In genomic region chr11:104302628-104303027, GRCm38 (mm10) we compare ENCODE assay signal across 11 mouse cellular contexts.
A peak's percentile ranks its signal among the peaks of the same experiment; 100 is the strongest.
DNase-seq lines count a peak whose midpoint lies in the region; ATAC-seq lines count a peak whose summit lies in the region.
"Had no signal": no experiment of that assay in that cellular context is flagged by ENCODE, and none has a peak within 500 bp of the region (broad histone marks: within the 10 kb centered on the region; RNA-seq: fewer than 3 reads in every experiment).

No protein-coding gene starts in this region.

- H3K27ac ChIP-seq in heart, embryonic 16.5 days (ENCODE audit: low read length) = no peak overlapping the region
- no peak overlapping the region; the same call in 1 of the 2 replicates for H3K27ac ChIP-seq in lung, embryonic 15.5 days
- H3K27ac ChIP-seq in embryonic facial prominence, embryonic 11.5 days (replicated peaks; ENCODE audit: low read depth, low read length) = no peak overlapping the region
- H3K27ac ChIP-seq in limb, embryonic 15.5 days = no peak overlapping the region
- H3K27ac ChIP-seq: midbrain, embryonic 12.5 days had no signal

- ATAC-seq in heart, embryonic 16.5 days (replicated peaks; ENCODE audit: extremely low read depth, insufficient read depth, low FRiP score) = no peak
- no peak for ATAC-seq in lung, embryonic 15.5 days (ENCODE audit: borderline replicate concordance, extremely low read depth, low FRiP score, low TSS enrichment)
- no peak for ATAC-seq in embryonic facial prominence, embryonic 11.5 days (replicated peaks; ENCODE audit: insufficient number of reproducible peaks, low FRiP score, low TSS enrichment, low read depth)
- no peak for ATAC-seq in limb, embryonic 15.5 days (ENCODE audit: insufficient number of reproducible peaks, low FRiP score, low TSS enrichment, low read depth)

- H3K9me3 ChIP-seq in heart, embryonic 16.5 days (replicated peaks; ENCODE audit: control insufficient read depth, low read length) = no peaks in the 10 kb centered on the region
- H3K9me3 ChIP-seq in lung, embryonic 15.5 days = no peaks in the 10 kb centered on the region
- no peaks in the 10 kb centered on the region for H3K9me3 ChIP-seq in embryonic facial prominence, embryonic 11.5 days (replicated peaks; ENCODE audit: control insufficient read depth, low read length)
- no peaks in the 10 kb centered on the region for H3K9me3 ChIP-seq in limb, embryonic 15.5 days
- H3K9me3 ChIP-seq: midbrain, embryonic 12.5 days had no signal

- peaks cover 2% of the 10 kb centered on the region; the same call in 1 of the 2 replicates for H3K4me1 ChIP-seq in heart, embryonic 16.5 days (ENCODE audit: control insufficient read depth, insufficient read depth, low read length)
- H3K4me1 ChIP-seq in lung, embryonic 15.5 days = peaks cover 7% of the 10 kb centered on the region; the same call in 1 of the 2 replicates
- H3K4me1 ChIP-seq in embryonic facial prominence, embryonic 11.5 days (ENCODE audit: control insufficient read depth, insufficient read depth, low read length) = no peaks in the 10 kb centered on the region
- peaks cover 10% of the 10 kb centered on the region for H3K4me1 ChIP-seq in limb, embryonic 15.5 days

- H3K4me3 ChIP-seq in heart, embryonic 16.5 days (ENCODE audit: low read length) = no peak overlapping the region
- no peak overlapping the region for H3K4me3 ChIP-seq in lung, embryonic 15.5 days
- no peak overlapping the region for H3K4me3 ChIP-seq in embryonic facial prominence, embryonic 11.5 days (ENCODE audit: low read depth, low read length)
- H3K4me3 ChIP-seq in limb, embryonic 15.5 days = no peak overlapping the region
- H3K4me3 ChIP-seq: midbrain, embryonic 12.5 days had no signal

- no peaks in the 10 kb centered on the region; the same call in 1 of the 2 replicates for H3K27me3 ChIP-seq in heart, embryonic 16.5 days (ENCODE audit: control insufficient read depth, insufficient read depth, low read length)
- H3K27me3 ChIP-seq in lung, embryonic 15.5 days = no peaks in the 10 kb centered on the region
- no peaks in the 10 kb centered on the region for H3K27me3 ChIP-seq in embryonic facial prominence, embryonic 11.5 days (ENCODE audit: control insufficient read depth, insufficient read depth, low read length)
- no peaks in the 10 kb centered on the region for H3K27me3 ChIP-seq in limb, embryonic 15.5 days
- H3K27me3 ChIP-seq: midbrain, embryonic 12.5 days had no signal

- intact Hi-C loops in heart, postnatal 36 days (cut with DNase I) = no loop called here

- H3K9ac ChIP-seq in heart, embryonic 16.5 days (ENCODE audit: low read length) = no peak overlapping the region
- H3K9ac ChIP-seq in lung, embryonic 15.5 days = no peak overlapping the region
- H3K9ac ChIP-seq in embryonic facial prominence, embryonic 11.5 days (replicated peaks; ENCODE audit: low read length) = no peak overlapping the region
- no peak overlapping the region for H3K9ac ChIP-seq in limb, embryonic 15.5 days
- H3K9ac ChIP-seq: midbrain, embryonic 12.5 days had no signal

- H3K4me2 ChIP-seq in heart, embryonic 16.5 days (ENCODE audit: low read depth, low read length) = peak overlapping the region; percentile 28; the same call in 1 of the 2 replicates
- peak overlapping the region; percentile 24 for H3K4me2 ChIP-seq in lung, embryonic 15.5 days
- no peak overlapping the region for H3K4me2 ChIP-seq in embryonic facial prominence, embryonic 11.5 days (ENCODE audit: low read depth, low read length)
- H3K4me2 ChIP-seq in limb, embryonic 15.5 days = peak overlapping the region; percentile 32
- H3K4me2 ChIP-seq: midbrain, embryonic 12.5 days had no signal

- 41% methylated on average over 12 of the region's 12 CpGs for WGBS in heart, embryonic 16.5 days
- WGBS in lung, embryonic 15.5 days = 40% methylated on average over 12 of the region's 12 CpGs
- whole genome bisulfite sequencing in embryonic facial prominence, embryonic 11.5 days = 52% methylated on average over 12 of the region's 12 CpGs
- WGBS in limb, embryonic 15.5 days = 30% methylated on average over 12 of the region's 12 CpGs

- no peaks in the 10 kb centered on the region for H3K36me3 ChIP-seq in heart, embryonic 16.5 days (ENCODE audit: control insufficient read depth, insufficient read depth)
- no peaks in the 10 kb centered on the region for H3K36me3 ChIP-seq in lung, embryonic 15.5 days
- no peaks in the 10 kb centered on the region for H3K36me3 ChIP-seq in embryonic facial prominence, embryonic 11.5 days (replicated peaks; ENCODE audit: control insufficient read depth, insufficient read depth, low read depth, low read length)
- H3K36me3 ChIP-seq in limb, embryonic 15.5 days = no peaks in the 10 kb centered on the region

- DNase-seq in heart, postnatal 36 days = no peak
- no peak for DNase-seq in lung, adult 18-20 months
- peak; percentile 45 for DNase-seq in embryonic facial prominence, embryonic 11.5 days (ENCODE audit: low spot score)
- no peak for DNase-seq in thymus, postnatal 14 days
- DNase-seq: adrenal gland, adult 2 months; cerebellum, postnatal 25 days; kidney, adult 18-20 months had no signal
